Mouse (Mus musculus): ENCODE measurements around the gene Pxn.

GRCm38 (mm10) chr5:115543509-115544253, 37.2 kb downstream of the Pxn start:
- TF ChIP-seq POLR2A (IDR thresholded peaks at IDR 0.05; ENCODE audit: insufficient read length, low read depth) (no peak), TCF12 (IDR thresholded peaks at IDR 0.05; ENCODE audit: insufficient read depth, poor library complexity, severe bottlenecking) (no peak), POLR2AphosphoS2 (IDR thresholded peaks at IDR 0.05; ENCODE audit: insufficient read length, low read depth) (no peak), REST (IDR thresholded peaks at IDR 0.05; ENCODE audit: insufficient read depth, insufficient read length) (no peak)
